Mouse (Mus musculus) kidney, postnatal 0 days (tissue): Measurements from ENCODE around the gene Hs3st6. TPM values are rescaled to one million over a fixed set of nuclear protein-coding genes. Genes with fewer than 3 reads are reported as not detected.
A peak's percentile ranks its signal among the peaks of the same experiment; 100 is the strongest.

ENCODE experiments used
- ATAC-seq: fragments of 200-750 bp; cut with Nextera tagmentation; replicated peaks from 2 replicates; pipeline ENCODE4 v1.8.0; 2017; ENCODE audit warnings: low read depth, moderate number of reproducible peaks, moderate TSS enrichment, moderate library complexity; ENCODE audit not compliant: low FRiP score
- DNase-seq: peaks from one replicate; pipeline ENCODE4 v3.0.0-alpha.2; 2016; ENCODE audit warnings: low spot score
- H3K27ac ChIP-seq: fragments of 300-500 bp; sonication (generic); 2 replicates; pipeline ENCODE4 v1.5.1; 2014; ENCODE audit warnings: mild to moderate bottlenecking
- H3K27me3 ChIP-seq: fragments of 300-500 bp; sonication (generic); 2 replicates; pipeline ENCODE4 v1.6.1; 2014; ENCODE audit warnings: low read length, mixed read lengths; ENCODE audit not compliant: insufficient read depth
- H3K36me3 ChIP-seq: fragments of 300-500 bp; sonication (generic); 2 replicates; pipeline ENCODE4 v1.6.1; 2014; ENCODE audit warnings: low read length, mixed read lengths; ENCODE audit not compliant: insufficient read depth
- H3K4me1 ChIP-seq: fragments of 300-500 bp; sonication (generic); replicated peaks from 2 replicates; pipeline ENCODE4 v1.6.1; 2014; ENCODE audit warnings: antibody characterized with exemption, low read length, mixed read lengths; ENCODE audit not compliant: insufficient read depth
- H3K4me2 ChIP-seq: fragments of 300-500 bp; sonication (generic); 2 replicates; pipeline ENCODE4 v1.6.1; 2014; ENCODE audit warnings: mild to moderate bottlenecking, low read length, moderate library complexity, mixed read lengths
- H3K4me3 ChIP-seq: fragments of 300-500 bp; sonication (generic); replicated peaks from 2 replicates; pipeline ENCODE4 v1.5.1; 2014; ENCODE audit warnings: low read depth, low read length
- H3K9ac ChIP-seq: fragments of 300-500 bp; sonication (generic); 2 replicates; pipeline ENCODE4 v1.6.1; 2014; ENCODE audit warnings: low read depth, low read length
- H3K9me3 ChIP-seq: fragments of 300-500 bp; sonication (generic); replicated peaks from 2 replicates; pipeline ENCODE4 v1.6.1; 2016; ENCODE audit warnings: low read length, inconsistent platforms, mixed read lengths
- CTCF ChIP-seq: IDR thresholded peaks from 2 replicates; pipeline ENCODE4 v1.5.1; 2016; ENCODE audit warnings: antibody characterized with exemption, low read depth, mild to moderate bottlenecking, moderate library complexity
- WGBS: fragments of 180-500 bp; shearing (Covaris S2); extraction: QIAGEN DNeasy Blood & Tissue Kit; methylation state at CpG from one replicate; pipeline ENCODE4 v1.1.7; 2014; 5-methylcytosine and 5-hydroxymethylcytosine counted together
- polyA plus RNA-seq: library from polyadenylated mRNA; unstranded; fragments of >200 nt; fragmentation: Nextera tagmentation; extraction: Ambion mirVana; gene quantifications from 2 replicates; pipeline ENCODE4 v1.2.1, GENCODE M21; 2015

The Hs3st6 gene
- polyA plus RNA-seq, 1 experiment from 2014 or later: 38.6 TPM

- Histone ChIP-seq H3K9ac (no peak overlapping the region), H3K4me2 (no peak overlapping the region), H3K36me3 (no peaks in the 10 kb centered on the region), H3K4me3 (no peak overlapping the region), H3K27ac (no peak overlapping the region; the same call in 1 of the 2 replicates), H3K4me1 (peaks cover 13% of the 10 kb centered on the region), H3K27me3 (no peaks in the 10 kb centered on the region), H3K9me3 (no peaks in the 10 kb centered on the region)
- WGBS: 92% methylated on average over 7 of the region's 7 CpGs
- DNase-seq (no peak), ATAC-seq (no peak)
- no peak for TF ChIP-seq CTCF
These were observed 17.3 kb upstream of the Hs3st6 start for GRCm38 (mm10) chr17:24735446-24735845.

GRCm38 (mm10) chr17:24736330-24737051, 16.3 kb upstream of the Hs3st6 start, which contains the start of gene Msrb1:
Msrb1 (plus strand) TSS chr17:24736642.
- Histone ChIP-seq H3K4me3 (peak within 1 kb of the TSS; percentile 66), H3K27me3 (no peaks in the 10 kb centered on the region), H3K36me3 (no peaks in the 10 kb centered on the region), H3K9me3 (no peaks in the 10 kb centered on the region), H3K4me2 (peak within 1 kb of the TSS; percentile 94), H3K4me1 (peaks cover 13% of the 10 kb centered on the region), H3K27ac (peak within 1 kb of the TSS; percentile 78), H3K9ac (peak within 1 kb of the TSS; percentile 70)
- under 1% methylated on average over 29 of the region's 29 CpGs for WGBS
- TF ChIP-seq CTCF: no peak
- DNase-seq: peak; percentile 100
- peak; percentile 95 for ATAC-seq

GRCm38 (mm10) chr17:24737135-24737810, 15.5 kb upstream of the Hs3st6 start:
- peak overlapping the region; percentile 70 for H3K9ac ChIP-seq
- no peaks in the 10 kb centered on the region for H3K36me3 ChIP-seq
- H3K4me3 ChIP-seq: peak overlapping the region; percentile 66
- H3K27ac ChIP-seq: peak overlapping the region; percentile 72; the same call in 1 of the 2 replicates
- no peaks in the 10 kb centered on the region for H3K9me3 ChIP-seq
- TF ChIP-seq CTCF: peak; percentile 32; the same call in 1 of the 2 replicates
- ATAC-seq (no peak), DNase-seq (no peak)
- peak overlapping the region; percentile 94 for H3K4me2 ChIP-seq
- H3K4me1 ChIP-seq: peaks cover 13% of the 10 kb centered on the region
- WGBS: 22% methylated on average over 8 of the region's 8 CpGs
- H3K27me3 ChIP-seq: no peaks in the 10 kb centered on the region

GRCm38 (mm10) chr17:24738238-24738637, 14.6 kb upstream of the Hs3st6 start:
- ATAC-seq (no peak), DNase-seq (no peak)
- no peaks in the 10 kb centered on the region for H3K9me3 ChIP-seq
- H3K27ac ChIP-seq: no peak overlapping the region
- no peak for TF ChIP-seq CTCF
- H3K4me2 ChIP-seq: no peak overlapping the region
- no peak overlapping the region for H3K4me3 ChIP-seq
- no peak overlapping the region for H3K9ac ChIP-seq
- 74% methylated on average over 4 of the region's 4 CpGs for WGBS
- no peaks in the 10 kb centered on the region for H3K27me3 ChIP-seq
- peaks cover 13% of the 10 kb centered on the region for H3K4me1 ChIP-seq
- H3K36me3 ChIP-seq: no peaks in the 10 kb centered on the region

GRCm38 (mm10) chr17:24739926-24740325, 12.9 kb upstream of the Hs3st6 start:
- Histone ChIP-seq H3K9ac (no peak overlapping the region), H3K4me2 (no peak overlapping the region), H3K27me3 (no peaks in the 10 kb centered on the region), H3K27ac (no peak overlapping the region), H3K36me3 (no peaks in the 10 kb centered on the region), H3K4me1 (peaks cover 13% of the 10 kb centered on the region), H3K9me3 (no peaks in the 10 kb centered on the region), H3K4me3 (no peak overlapping the region)
- ATAC-seq (no peak), DNase-seq (no peak)
- no peak for TF ChIP-seq CTCF
- WGBS: 87% methylated on average over 8 of the region's 8 CpGs

GRCm38 (mm10) chr17:24742307-24742706, 10.5 kb upstream of the Hs3st6 start:
- Histone ChIP-seq H3K4me2 (no peak overlapping the region), H3K9ac (no peak overlapping the region), H3K9me3 (no peaks in the 10 kb centered on the region), H3K27me3 (no peaks in the 10 kb centered on the region), H3K27ac (no peak overlapping the region), H3K4me3 (no peak overlapping the region), H3K36me3 (no peaks in the 10 kb centered on the region), H3K4me1 (peaks cover 1% of the 10 kb centered on the region; the same call in 1 of the 2 replicates)
- no peak for ATAC-seq
- 76% methylated on average over 8 of the region's 8 CpGs for WGBS
- no peak for TF ChIP-seq CTCF
- no peak for DNase-seq
